Mouse (Mus musculus): ENCODE data around the gene Gpr18.
"Not testable (repeated sequence)": the region's sequence is repeated elsewhere in the genome, so short reads cannot be mapped to it uniquely, and the experiment has no call there.

Gene Gpr18

GRCm38 (mm10) chr14:121894511-121895135, 21.0 kb downstream of the Gpr18 start:
- in situ Hi-C loops (cut with MseI, MboI): no loop called here

- in situ Hi-C loops (cut with MseI, MboI): no loop called here
Observed at GRCm38 (mm10) chr14:121893747-121894146, 21.8 kb downstream of the Gpr18 start.

- in situ Hi-C loops (cut with MseI, MboI): no loop called here
Observed at GRCm38 (mm10) chr14:121884150-121884797, 31.3 kb downstream of the Gpr18 start.

GRCm38 (mm10) chr14:121881211-121881610, 34.4 kb downstream of the Gpr18 start:
- in situ Hi-C loops (cut with MseI, MboI): no loop called here

- in situ Hi-C loops (cut with MseI, MboI): no loop called here
Observed at GRCm38 (mm10) chr14:121879266-121879840, 36.2 kb downstream of the Gpr18 start.

- in situ Hi-C loops (cut with MseI, MboI): no loop called here
Observed at GRCm38 (mm10) chr14:121878859-121879206, 36.7 kb downstream of the Gpr18 start.

GRCm38 (mm10) chr14:121878176-121878858, 37.3 kb downstream of the Gpr18 start, which contains the start of gene Ubac2:
TSS of gene Ubac2 (plus strand) at chr14:121878620.
- in situ Hi-C loops (cut with MseI, MboI): no loop called here

- in situ Hi-C loops (cut with MseI, MboI): no loop called here
Observed at GRCm38 (mm10) chr14:121877640-121878039, 37.9 kb downstream of the Gpr18 start.

GRCm38 (mm10) chr14:121876860-121877259, 38.7 kb downstream of the Gpr18 start:
- in situ Hi-C loops (cut with MseI, MboI): no loop called here

- in situ Hi-C loops (cut with MseI, MboI): not testable (repeated sequence)
Observed at GRCm38 (mm10) chr14:121876190-121876589, 39.4 kb downstream of the Gpr18 start.

- in situ Hi-C loops (cut with MseI, MboI): no loop called here
Observed at GRCm38 (mm10) chr14:121873646-121874045, 41.9 kb downstream of the Gpr18 start.

- in situ Hi-C loops (cut with MseI, MboI): no loop called here
Observed at GRCm38 (mm10) chr14:121873172-121873571, 42.4 kb downstream of the Gpr18 start.

- in situ Hi-C loops (cut with MseI, MboI): no loop called here
Observed at GRCm38 (mm10) chr14:121872760-121873159, 42.8 kb downstream of the Gpr18 start.

- in situ Hi-C loops (cut with MseI, MboI): loop anchor here (10.0 kb wide), 1 partner anchor 196 kb away; no protein-coding TSS in a partner anchor
Observed at GRCm38 (mm10) chr14:121869111-121869510, 46.5 kb downstream of the Gpr18 start.

- in situ Hi-C loops (cut with MseI, MboI): loop anchor here (10.0 kb wide), 1 partner anchor 198 kb away; no protein-coding TSS in a partner anchor
Observed at GRCm38 (mm10) chr14:121866574-121866973, 49.0 kb downstream of the Gpr18 start.

- in situ Hi-C loops (cut with MseI, MboI): loop anchor here (10.0 kb wide), 1 partner anchor 200 kb away; no protein-coding TSS in a partner anchor
Observed at GRCm38 (mm10) chr14:121865162-121865561, 50.4 kb downstream of the Gpr18 start.
